Mouse (Mus musculus) olfactory bulb, adult 2 months (tissue): Measurements from ENCODE around the gene Snrnp70. TPM values are rescaled to one million over a fixed set of nuclear protein-coding genes. Genes with fewer than 3 reads are reported as not detected.

ENCODE experiments used
- H3K27ac ChIP-seq: fragments of 200-500 bp; 2 replicates; pipeline ENCODE4 v1.5.1; 2012; ENCODE audit warnings: low read depth, low read length; ENCODE audit not compliant: insufficient read depth
- H3K4me1 ChIP-seq: fragments of 200-500 bp; 2 replicates; pipeline ENCODE4 v1.6.1; 2012; ENCODE audit warnings: low read length; ENCODE audit not compliant: control insufficient read depth, insufficient read depth
- H3K4me3 ChIP-seq: fragments of 200-500 bp; 2 replicates; pipeline ENCODE4 v1.5.1; 2012; ENCODE audit warnings: mild to moderate bottlenecking, low read depth, low read length, moderate library complexity; ENCODE audit not compliant: insufficient read depth
- CTCF ChIP-seq: fragments of 200-500 bp; IDR thresholded peaks from 2 replicates; pipeline ENCODE4 v1.5.1; 2012; ENCODE audit warnings: low read depth, mild to moderate bottlenecking, low read length, moderate library complexity; ENCODE audit not compliant: insufficient read depth
- POLR2A ChIP-seq: fragments of 200-500 bp; IDR thresholded peaks from 2 replicates; pipeline ENCODE4 v1.6.1; 2012; ENCODE audit warnings: mild to moderate bottlenecking, low read depth, low read length, moderate library complexity; ENCODE audit not compliant: insufficient read depth
- WGBS: fragments of 180-500 bp; shearing (Covaris S2); methylation state at CpG from one replicate; pipeline ENCODE4 v1.1.7; 2018; 5-methylcytosine and 5-hydroxymethylcytosine counted together
- polyA plus RNA-seq: library from polyadenylated mRNA; stranded (reverse); fragments of >200 nt; gene quantifications from 2 replicates; pipeline ENCODE4 v1.2.4, GENCODE M21; 2012; ENCODE audit warnings: low replicate concordance; ENCODE audit not compliant: missing spikeins, insufficient read depth, insufficient read length

Snrnp70 gene
- polyA plus RNA-seq, 1 experiment, result 1,039 TPM

DNA sequence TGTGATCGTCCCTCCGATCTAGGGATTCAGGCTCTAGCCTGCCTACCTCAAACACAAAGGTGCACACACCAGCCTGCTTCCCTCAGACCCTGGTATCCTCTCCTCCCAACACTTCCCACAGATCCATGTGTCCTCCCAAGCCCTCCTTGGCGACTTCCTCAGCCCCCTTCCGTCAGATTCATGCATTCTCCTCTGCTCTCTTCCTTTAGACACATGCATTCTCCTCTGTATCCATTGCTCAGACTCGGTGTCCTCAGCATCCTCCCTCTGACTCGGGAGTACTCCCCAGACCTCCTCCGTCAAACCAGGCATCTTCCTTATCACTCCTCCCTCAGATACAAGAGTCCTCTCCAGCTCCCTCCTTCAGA is 38.3 kb upstream of the Snrnp70 start:
- TF ChIP-seq CTCF (no peak), POLR2A (no peak)
- H3K27ac ChIP-seq, result no peak overlapping the region
- H3K4me1 ChIP-seq, result peaks cover 25% of the 10 kb centered on the region

DNA sequence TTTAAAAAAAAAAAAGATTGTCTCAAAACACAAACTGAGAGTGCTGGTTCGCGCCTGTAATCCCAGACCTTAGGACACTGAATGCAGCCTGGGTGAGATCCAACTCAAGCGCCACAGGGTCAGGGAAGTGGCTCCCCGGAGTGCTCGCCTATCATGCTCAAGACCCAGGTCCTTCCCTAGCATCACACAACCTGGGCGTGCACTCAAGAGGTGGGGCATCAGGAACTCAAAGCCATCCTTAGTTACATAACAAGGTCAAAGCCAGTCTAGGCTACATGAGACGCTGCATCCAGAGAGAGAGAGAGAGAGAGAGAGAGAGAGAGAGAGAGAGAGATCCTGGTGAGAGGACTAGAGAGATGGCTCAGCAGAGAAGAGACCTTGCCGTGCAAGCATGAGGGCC is 31.0 kb upstream of the Snrnp70 start:
- WGBS, result 88% methylated on average over 8 of the region's 8 CpGs
- H3K4me3 ChIP-seq, result no peak overlapping the region
- H3K4me1 ChIP-seq, result no peaks in the 10 kb centered on the region
- no peak overlapping the region for H3K27ac ChIP-seq
- TF ChIP-seq POLR2A, result no peak
- no peak for TF ChIP-seq CTCF

More for the DNA sequence above, 38.3 kb upstream of the Snrnp70 start:
- peak overlapping the region; percentile 68 for H3K4me3 ChIP-seq
- 3% methylated on average over 7 of the region's 7 CpGs for WGBS

DNA sequence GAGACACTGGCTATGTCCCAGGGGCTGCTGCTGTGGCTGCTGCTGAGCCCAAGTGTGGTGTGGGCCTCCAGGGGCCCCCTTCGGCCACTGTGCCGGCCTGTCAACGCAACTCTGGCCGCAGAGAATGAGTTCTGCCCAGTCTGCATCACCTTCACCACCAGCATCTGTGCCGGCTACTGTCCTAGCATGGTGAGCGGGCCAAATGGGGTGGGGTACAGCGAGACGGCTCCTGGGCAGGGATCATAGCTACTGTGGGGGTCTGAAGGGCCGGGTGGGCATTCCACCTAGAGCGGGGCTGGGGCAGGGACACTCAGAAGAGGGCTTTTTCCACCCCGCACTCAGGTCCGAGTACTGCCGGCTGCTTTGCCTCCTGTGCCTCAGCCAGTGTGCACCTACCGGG is 25.7 kb upstream of the Snrnp70 start:
- 93% methylated on average over 14 of the region's 14 CpGs for WGBS
- Histone ChIP-seq H3K4me1 (no peaks in the 10 kb centered on the region), H3K27ac (no peak overlapping the region), H3K4me3 (no peak overlapping the region)
- TF ChIP-seq POLR2A (no peak), CTCF (no peak)

DNA sequence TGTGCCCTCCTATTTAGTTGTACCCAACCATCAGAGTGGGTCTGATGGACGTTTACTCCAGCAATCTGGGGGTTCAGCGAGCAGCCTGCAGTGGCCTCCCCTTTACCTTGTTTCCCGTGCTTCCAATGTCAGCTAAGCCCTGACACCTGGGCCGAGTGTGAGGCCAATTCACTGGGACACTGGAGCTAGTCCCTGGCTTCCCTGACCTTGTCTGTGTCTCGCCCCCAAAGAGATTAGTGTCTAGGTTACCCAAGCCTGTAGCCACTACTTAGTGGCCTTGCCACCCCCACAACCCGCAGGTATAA is 25.0 kb upstream of the Snrnp70 start, which contains the start of gene Lhb:
TSS of gene Lhb (plus strand) at position 206 of the 305 bp plus-strand sequence.
- H3K27ac ChIP-seq, result no peak within 1 kb of the TSS
- peaks cover 4% of the 10 kb centered on the region for H3K4me1 ChIP-seq
- H3K4me3 ChIP-seq, result no peak within 1 kb of the TSS
- 71% methylated on average over 6 of the region's 6 CpGs for WGBS
- TF ChIP-seq CTCF, result no peak
- TF ChIP-seq POLR2A, result no peak

DNA sequence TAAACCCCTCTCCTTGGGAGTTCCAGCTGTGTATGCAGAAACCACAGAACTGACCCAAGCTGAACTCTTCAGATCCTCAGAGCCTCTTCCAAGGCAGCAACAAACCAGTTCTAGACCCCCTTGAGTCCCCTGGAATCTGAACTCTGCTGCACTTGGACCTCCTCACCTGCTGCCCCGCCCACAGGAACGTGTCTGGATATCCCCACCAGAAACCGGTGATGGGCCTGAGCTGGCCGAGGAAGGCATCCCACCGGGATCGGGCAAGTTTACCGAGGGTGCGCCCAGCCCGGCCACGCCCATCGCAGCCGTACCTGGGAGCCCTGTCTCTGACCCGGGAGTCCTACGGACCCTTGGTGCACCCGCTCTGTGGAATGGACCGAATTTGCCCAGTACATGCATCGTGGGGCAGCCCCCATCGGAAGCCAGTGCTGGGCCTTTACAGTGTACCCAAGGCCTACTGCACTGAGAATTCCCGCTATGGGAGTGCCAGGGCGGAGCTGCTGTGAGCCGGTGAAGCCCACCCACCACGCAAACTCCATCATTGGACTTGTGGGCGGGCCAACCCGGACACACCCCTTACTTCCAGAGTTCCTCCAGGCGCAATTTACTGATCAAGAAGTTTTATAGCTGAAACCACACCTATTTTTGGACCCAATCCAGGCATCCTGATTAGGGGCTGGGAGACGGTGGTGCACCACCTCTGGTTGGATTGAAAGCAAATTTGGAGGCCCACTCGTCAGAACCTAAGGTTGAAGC is 24.5 kb upstream of the Snrnp70 start:
- no peak overlapping the region for H3K27ac ChIP-seq
- H3K4me3 ChIP-seq, result no peak overlapping the region
- H3K4me1 ChIP-seq, result peaks cover 5% of the 10 kb centered on the region
- TF ChIP-seq CTCF (no peak), POLR2A (no peak)
- 30% methylated on average over 27 of the region's 27 CpGs for WGBS

DNA sequence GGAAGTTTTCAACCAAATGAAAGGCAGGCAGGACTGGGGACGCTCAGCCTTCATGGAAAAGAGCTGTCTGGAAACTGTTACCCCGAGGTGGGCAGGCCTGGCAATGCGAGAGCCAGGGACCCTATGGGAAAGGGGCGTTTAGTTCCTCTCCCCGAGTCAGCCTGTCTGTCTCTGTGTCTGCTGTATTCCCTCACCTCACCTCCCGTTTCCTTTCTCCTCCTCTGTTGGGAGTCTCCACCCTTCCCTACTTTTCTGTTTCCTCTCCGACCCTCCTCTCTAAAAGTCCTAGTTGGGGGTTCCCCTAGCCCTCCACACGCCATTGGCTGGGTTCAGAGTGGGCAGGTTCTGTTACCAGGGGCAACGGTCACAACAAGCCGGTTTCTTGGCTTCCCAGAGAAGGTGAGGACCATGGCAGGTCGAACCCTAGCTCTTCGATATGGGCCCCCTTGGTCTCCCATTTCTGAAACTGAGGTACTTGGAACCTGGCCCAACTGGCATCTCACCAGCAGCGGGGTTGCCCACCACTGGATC is 22.5 kb upstream of the Snrnp70 start:
- 14% methylated on average over 13 of the region's 13 CpGs for WGBS

DNA sequence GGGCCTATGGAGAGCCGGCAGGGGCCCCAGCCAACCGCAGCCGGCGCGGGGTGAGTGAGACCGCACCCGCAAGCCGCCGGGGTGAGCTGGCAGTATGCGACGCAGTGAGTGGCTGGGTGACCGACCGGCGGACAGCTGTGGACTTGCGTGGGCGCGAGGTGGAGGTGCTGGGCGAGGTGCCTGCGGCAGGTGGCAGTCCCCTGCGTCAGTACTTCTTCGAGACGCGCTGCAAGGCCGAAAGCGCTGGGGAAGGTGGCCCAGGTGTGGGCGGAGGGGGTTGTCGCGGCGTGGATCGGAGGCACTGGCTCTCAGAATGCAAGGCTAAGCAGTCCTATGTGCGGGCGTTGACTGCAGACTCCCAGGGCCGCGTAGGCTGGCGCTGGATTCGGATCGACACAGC is 20.1 kb upstream of the Snrnp70 start:
- no peak overlapping the region; the same call in 1 of the 2 replicates for H3K4me3 ChIP-seq
- TF ChIP-seq CTCF, result no peak
- TF ChIP-seq POLR2A, result no peak
- WGBS, result 9% methylated on average over 37 of the region's 37 CpGs
- H3K27ac ChIP-seq, result no peak overlapping the region
- peaks cover 17% of the 10 kb centered on the region for H3K4me1 ChIP-seq

More for the DNA sequence above, 22.5 kb upstream of the Snrnp70 start:
- TF ChIP-seq POLR2A, result no peak
- no peak for TF ChIP-seq CTCF
- no peak overlapping the region for H3K4me3 ChIP-seq
- no peak overlapping the region for H3K27ac ChIP-seq
- H3K4me1 ChIP-seq, result peaks cover 17% of the 10 kb centered on the region

DNA sequence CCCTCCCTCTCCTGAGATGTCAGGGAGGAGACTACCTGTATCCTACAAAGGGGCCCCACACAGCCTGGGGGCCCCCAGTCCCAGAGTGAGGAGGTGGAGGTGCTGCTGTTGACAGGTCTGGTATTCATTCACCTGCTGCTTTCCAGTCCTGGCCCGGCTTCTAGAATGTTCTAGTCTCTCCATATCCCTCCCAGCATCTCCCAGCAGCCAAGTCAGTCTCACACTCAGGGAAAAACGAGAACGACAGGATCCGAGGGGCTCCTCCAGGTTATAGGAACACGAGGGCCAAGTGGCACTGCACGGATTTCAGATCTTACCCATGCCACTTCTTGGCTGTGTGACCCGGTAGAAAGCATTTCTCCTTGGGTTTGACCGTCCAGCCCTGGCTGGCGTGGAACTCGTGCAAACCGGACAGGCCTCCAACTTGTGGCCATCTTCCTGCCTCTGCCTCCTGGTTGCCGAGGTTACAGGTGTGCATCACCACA is 19.2 kb upstream of the Snrnp70 start:
- H3K27ac ChIP-seq, result no peak overlapping the region
- H3K4me1 ChIP-seq, result peaks cover 17% of the 10 kb centered on the region
- WGBS, result 39% methylated on average over 12 of the region's 12 CpGs
- no peak overlapping the region for H3K4me3 ChIP-seq
- TF ChIP-seq POLR2A, result no peak
- TF ChIP-seq CTCF, result no peak

DNA sequence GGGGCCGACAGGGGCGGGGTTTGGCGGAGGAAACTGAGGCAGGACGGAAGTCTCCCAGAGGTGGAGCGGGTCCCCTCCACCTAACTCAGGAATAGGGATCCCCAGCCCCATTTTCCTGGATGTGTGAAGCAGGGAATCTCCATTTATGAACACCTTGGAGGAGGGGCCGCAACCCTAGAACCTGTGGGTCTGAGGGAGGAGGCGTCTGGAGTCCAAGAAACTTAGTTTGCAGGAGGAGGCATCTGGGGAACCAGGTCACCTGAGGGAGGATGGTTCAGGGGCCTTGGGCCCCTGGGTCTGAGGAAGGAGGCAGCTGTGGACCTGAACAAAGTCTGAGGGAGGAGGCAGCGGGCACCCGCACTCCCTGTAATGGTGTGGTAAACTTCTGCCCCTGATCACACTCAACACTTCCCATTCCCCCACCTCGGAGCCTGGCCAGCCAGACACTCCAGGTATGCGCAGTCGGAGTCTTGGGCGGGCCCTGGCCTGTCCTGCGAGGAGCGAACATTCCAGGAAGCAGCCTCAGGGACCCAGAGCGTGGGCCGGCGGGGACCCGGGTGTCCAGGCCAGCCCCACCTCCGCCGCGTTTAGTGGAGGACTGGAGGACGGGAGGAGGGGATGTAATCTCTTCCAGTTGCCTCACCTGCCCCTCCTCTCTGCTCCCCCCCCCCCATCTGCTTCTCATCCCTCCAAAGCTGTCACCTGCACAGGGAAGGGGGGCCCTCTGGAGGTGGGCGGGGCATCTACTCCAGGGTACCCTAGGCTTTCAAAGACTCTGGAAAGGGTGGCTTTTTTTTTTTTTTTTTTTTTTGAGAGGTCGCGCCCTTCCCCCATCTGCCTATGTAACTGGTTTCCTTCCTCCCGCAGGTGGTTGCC is 18.6 kb upstream of the Snrnp70 start:
- no peak overlapping the region for H3K4me3 ChIP-seq
- 2% methylated on average over 27 of the region's 27 CpGs for WGBS

More for the DNA sequence above, 18.6 kb upstream of the Snrnp70 start:
- Histone ChIP-seq H3K4me1 (peaks cover 17% of the 10 kb centered on the region), H3K27ac (no peak overlapping the region)
- no peak for TF ChIP-seq CTCF
- no peak for TF ChIP-seq POLR2A
